Mouse (Mus musculus): ENCODE data around the gene Prox1. TPM values are rescaled to one million over a fixed set of nuclear protein-coding genes. Genes with fewer than 3 reads are reported as not detected.

Gene Prox1
- total RNA-seq, 1 experiment, result 0.18 TPM

DNA sequence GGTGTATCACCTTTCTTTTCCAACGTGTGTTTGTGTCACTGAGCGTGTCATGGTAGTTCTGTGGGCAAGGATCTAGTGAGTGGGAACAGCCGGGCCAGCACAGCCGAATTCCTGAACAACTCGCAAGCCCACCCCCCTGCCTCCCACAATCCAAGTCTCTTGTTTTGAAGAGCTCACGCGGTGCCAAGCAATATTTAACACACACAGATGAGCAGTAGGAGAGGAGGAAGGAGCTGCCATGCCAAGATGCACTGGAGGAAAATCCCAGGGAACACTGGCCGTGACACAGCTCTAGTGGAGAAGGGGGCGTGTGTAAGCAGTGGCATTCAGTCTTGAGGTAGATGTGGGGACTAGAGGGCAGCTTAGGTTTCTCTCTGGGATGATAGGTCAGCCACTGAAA is 77.2 kb downstream of the Prox1 start:
- in situ Hi-C loops (cut with MboI; ENCODE audit: low sequenced_read_pairs in 2 of 2, unreplicated experiment in 2 of 2), result no loop called here
- Histone ChIP-seq H3K4me1 (ENCODE audit: control insufficient read depth in 2 of 2, insufficient read depth in 2 of 2, low read length in 2 of 2, poor library complexity in 1 of 2) (no peaks in the 10 kb centered on the region), H3K4me3 (ENCODE audit: insufficient read depth in 1 of 2, low read depth in 1 of 2, low read length in 2 of 2, poor library complexity in 1 of 2, severe bottlenecking in 1 of 2) (no peak overlapping the region), H3K9ac (ENCODE audit: insufficient read depth, low read depth, low read length, poor library complexity, severe bottlenecking) (no peak overlapping the region), H3K9me3 (ENCODE audit: control insufficient read depth, insufficient read depth, low read depth, low read length) (no peaks in the 10 kb centered on the region), H3K36me3 (ENCODE audit: control insufficient read depth, insufficient read depth, low read length, poor library complexity, severe bottlenecking) (no peaks in the 10 kb centered on the region), H3K27ac (ENCODE audit: insufficient read depth, low read depth, low read length, poor library complexity, severe bottlenecking) (no peak overlapping the region)
- no peak for DNase-seq (ENCODE audit: low read depth, low spot score)
- TF ChIP-seq CHD2 (IDR thresholded peaks at IDR 0.05; ENCODE audit: low read depth, low read length), result no peak
- TF ChIP-seq ZC3H11A (IDR thresholded peaks at IDR 0.05; ENCODE audit: borderline replicate concordance, low read depth, low read length), result no peak
- TF ChIP-seq ZNF384 (IDR thresholded peaks at IDR 0.05; ENCODE audit: low read depth, low read length), result no peak
- TF ChIP-seq MAFK (IDR thresholded peaks at IDR 0.05; ENCODE audit: insufficient read depth, low read depth, low read length), result no peak
- no peak for TF ChIP-seq HCFC1 (IDR thresholded peaks at IDR 0.05; ENCODE audit: borderline replicate concordance, insufficient read depth, low read length)

GRCm38 (mm10) chr1:190092076-190092475 is 78.4 kb downstream of the Prox1 start:
- no peaks in the 10 kb centered on the region for H3K9me3 ChIP-seq (ENCODE audit: control insufficient read depth, insufficient read depth, low read depth, low read length)
- in situ Hi-C loops (cut with MboI; ENCODE audit: low sequenced_read_pairs in 2 of 2, unreplicated experiment in 2 of 2), result no loop called here
- DNase-seq (ENCODE audit: low read depth, low spot score), result no peak
- H3K4me3 ChIP-seq (ENCODE audit: insufficient read depth in 1 of 2, low read depth in 1 of 2, low read length in 2 of 2, poor library complexity in 1 of 2, severe bottlenecking in 1 of 2), result no peak overlapping the region
- no peak overlapping the region for H3K27ac ChIP-seq (ENCODE audit: insufficient read depth, low read depth, low read length, poor library complexity, severe bottlenecking)
- no peaks in the 10 kb centered on the region for H3K36me3 ChIP-seq (ENCODE audit: control insufficient read depth, insufficient read depth, low read length, poor library complexity, severe bottlenecking)
- no peak overlapping the region for H3K9ac ChIP-seq (ENCODE audit: insufficient read depth, low read depth, low read length, poor library complexity, severe bottlenecking)
- TF ChIP-seq MAFK (IDR thresholded peaks at IDR 0.05; ENCODE audit: insufficient read depth, low read depth, low read length), result no peak
- TF ChIP-seq ZC3H11A (IDR thresholded peaks at IDR 0.05; ENCODE audit: borderline replicate concordance, low read depth, low read length), result no peak
- TF ChIP-seq HCFC1 (IDR thresholded peaks at IDR 0.05; ENCODE audit: borderline replicate concordance, insufficient read depth, low read length), result no peak
- no peak for TF ChIP-seq ZNF384 (IDR thresholded peaks at IDR 0.05; ENCODE audit: low read depth, low read length)
- TF ChIP-seq CHD2 (IDR thresholded peaks at IDR 0.05; ENCODE audit: low read depth, low read length), result no peak
- no peaks in the 10 kb centered on the region for H3K4me1 ChIP-seq (ENCODE audit: control insufficient read depth in 2 of 2, insufficient read depth in 2 of 2, low read length in 2 of 2, poor library complexity in 1 of 2)

GRCm38 (mm10) chr1:190088929-190089328 is 81.6 kb downstream of the Prox1 start:
- Histone ChIP-seq H3K27ac (ENCODE audit: insufficient read depth, low read depth, low read length, poor library complexity, severe bottlenecking) (no peak overlapping the region), H3K9me3 (ENCODE audit: control insufficient read depth, insufficient read depth, low read depth, low read length) (no peaks in the 10 kb centered on the region), H3K4me3 (ENCODE audit: insufficient read depth in 1 of 2, low read depth in 1 of 2, low read length in 2 of 2, poor library complexity in 1 of 2, severe bottlenecking in 1 of 2) (no peak overlapping the region), H3K4me1 (ENCODE audit: control insufficient read depth in 2 of 2, insufficient read depth in 2 of 2, low read length in 2 of 2, poor library complexity in 1 of 2) (no peaks in the 10 kb centered on the region), H3K9ac (ENCODE audit: insufficient read depth, low read depth, low read length, poor library complexity, severe bottlenecking) (no peak overlapping the region), H3K36me3 (ENCODE audit: control insufficient read depth, insufficient read depth, low read length, poor library complexity, severe bottlenecking) (no peaks in the 10 kb centered on the region)
- no peak for DNase-seq (ENCODE audit: low read depth, low spot score)
- in situ Hi-C loops (cut with MboI; ENCODE audit: low sequenced_read_pairs in 2 of 2, unreplicated experiment in 2 of 2), result no loop called here
- TF ChIP-seq HCFC1 (IDR thresholded peaks at IDR 0.05; ENCODE audit: borderline replicate concordance, insufficient read depth, low read length), result no peak
- TF ChIP-seq ZNF384 (IDR thresholded peaks at IDR 0.05; ENCODE audit: low read depth, low read length), result no peak

GRCm38 (mm10) chr1:190085703-190086102 is 84.8 kb downstream of the Prox1 start:
- TF ChIP-seq ZC3H11A (IDR thresholded peaks at IDR 0.05; ENCODE audit: borderline replicate concordance, low read depth, low read length) (no peak), ZNF384 (IDR thresholded peaks at IDR 0.05; ENCODE audit: low read depth, low read length) (no peak), HCFC1 (IDR thresholded peaks at IDR 0.05; ENCODE audit: borderline replicate concordance, insufficient read depth, low read length) (no peak), MAFK (IDR thresholded peaks at IDR 0.05; ENCODE audit: insufficient read depth, low read depth, low read length) (no peak), CHD2 (IDR thresholded peaks at IDR 0.05; ENCODE audit: low read depth, low read length) (no peak)
- no peak for DNase-seq (ENCODE audit: low read depth, low spot score)
- Histone ChIP-seq H3K27ac (ENCODE audit: insufficient read depth, low read depth, low read length, poor library complexity, severe bottlenecking) (no peak overlapping the region), H3K9me3 (ENCODE audit: control insufficient read depth, insufficient read depth, low read depth, low read length) (no peaks in the 10 kb centered on the region), H3K9ac (ENCODE audit: insufficient read depth, low read depth, low read length, poor library complexity, severe bottlenecking) (no peak overlapping the region), H3K4me1 (ENCODE audit: control insufficient read depth in 2 of 2, insufficient read depth in 2 of 2, low read length in 2 of 2, poor library complexity in 1 of 2) (no peaks in the 10 kb centered on the region), H3K36me3 (ENCODE audit: control insufficient read depth, insufficient read depth, low read length, poor library complexity, severe bottlenecking) (no peaks in the 10 kb centered on the region), H3K4me3 (ENCODE audit: insufficient read depth in 1 of 2, low read depth in 1 of 2, low read length in 2 of 2, poor library complexity in 1 of 2, severe bottlenecking in 1 of 2) (no peak overlapping the region)
- in situ Hi-C loops (cut with MboI; ENCODE audit: low sequenced_read_pairs in 2 of 2, unreplicated experiment in 2 of 2), result no loop called here

- Histone ChIP-seq H3K27ac (ENCODE audit: insufficient read depth, low read depth, low read length, poor library complexity, severe bottlenecking) (no peak overlapping the region), H3K4me1 (ENCODE audit: control insufficient read depth in 2 of 2, insufficient read depth in 2 of 2, low read length in 2 of 2, poor library complexity in 1 of 2) (no peaks in the 10 kb centered on the region), H3K36me3 (ENCODE audit: control insufficient read depth, insufficient read depth, low read length, poor library complexity, severe bottlenecking) (no peaks in the 10 kb centered on the region), H3K9ac (ENCODE audit: insufficient read depth, low read depth, low read length, poor library complexity, severe bottlenecking) (no peak overlapping the region), H3K9me3 (ENCODE audit: control insufficient read depth, insufficient read depth, low read depth, low read length) (no peaks in the 10 kb centered on the region), H3K4me3 (ENCODE audit: insufficient read depth in 1 of 2, low read depth in 1 of 2, low read length in 2 of 2, poor library complexity in 1 of 2, severe bottlenecking in 1 of 2) (no peak overlapping the region)
- no peak for DNase-seq (ENCODE audit: low read depth, low spot score)
- TF ChIP-seq ZC3H11A (IDR thresholded peaks at IDR 0.05; ENCODE audit: borderline replicate concordance, low read depth, low read length) (no peak), CHD2 (IDR thresholded peaks at IDR 0.05; ENCODE audit: low read depth, low read length) (no peak), ZNF384 (IDR thresholded peaks at IDR 0.05; ENCODE audit: low read depth, low read length) (no peak), HCFC1 (IDR thresholded peaks at IDR 0.05; ENCODE audit: borderline replicate concordance, insufficient read depth, low read length) (no peak), MAFK (IDR thresholded peaks at IDR 0.05; ENCODE audit: insufficient read depth, low read depth, low read length) (no peak)
- in situ Hi-C loops (cut with MboI; ENCODE audit: low sequenced_read_pairs in 2 of 2, unreplicated experiment in 2 of 2), result no loop called here
These were observed 90.8 kb downstream of the Prox1 start for GRCm38 (mm10) chr1:190079643-190080275.
